Mouse (Mus musculus): ENCODE data around the gene Cxcl17. TPM values are rescaled to one million over a fixed set of nuclear protein-coding genes. Genes with fewer than 3 reads are reported as not detected.

Gene Cxcl17
- total RNA-seq, 2 experiments from 2014 or later: not detected

- DNase-seq: peak in 1 of 2 experiments; percentile 54
Measured at GRCm38 (mm10) chr7:25391856-25392453, 20.7 kb downstream of the Cxcl17 start.

- peak; percentile 73 for DNase-seq
Measured at GRCm38 (mm10) chr7:25390986-25391385, 21.7 kb downstream of the Cxcl17 start.

DNA sequence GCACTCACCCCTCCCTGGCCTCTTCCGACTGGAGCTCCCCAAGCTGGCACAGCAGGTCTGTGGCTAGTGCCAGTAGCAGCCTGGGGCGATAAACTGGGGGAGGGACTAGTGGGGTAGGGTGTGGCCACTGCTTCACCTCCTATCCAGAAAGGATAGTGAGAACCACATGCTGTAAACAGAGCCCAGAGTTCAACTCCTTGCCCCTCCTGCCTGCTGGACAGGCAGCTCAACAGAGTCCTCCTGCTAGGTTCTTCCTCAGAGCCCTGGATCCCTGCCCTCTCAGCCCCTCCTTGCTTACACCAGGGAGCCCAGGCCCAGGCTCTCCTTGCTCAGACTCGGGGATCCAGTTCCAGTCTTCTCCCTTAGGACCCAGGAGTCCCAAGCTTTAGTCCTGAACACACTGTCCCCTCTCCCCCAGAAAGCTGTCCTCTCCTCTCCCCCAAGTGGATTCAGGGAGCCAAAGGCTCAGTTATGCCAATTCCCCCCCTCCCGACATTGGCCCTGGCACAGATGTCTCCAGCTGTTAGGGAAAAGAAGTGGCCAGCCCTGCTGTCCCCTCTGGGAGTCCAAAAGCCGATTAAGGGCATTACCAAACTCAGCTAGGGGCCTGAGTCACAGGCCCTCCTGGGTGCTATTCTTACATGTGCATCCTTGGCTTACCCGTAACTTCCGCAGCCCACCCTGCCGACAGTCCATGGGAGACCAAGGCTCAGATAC is 22.5 kb downstream of the Cxcl17 start:
- DNase-seq: peak; percentile 79 to 82

GRCm38 (mm10) chr7:25388916-25389315 is 23.8 kb downstream of the Cxcl17 start:
- DNase-seq: no peak

DNA sequence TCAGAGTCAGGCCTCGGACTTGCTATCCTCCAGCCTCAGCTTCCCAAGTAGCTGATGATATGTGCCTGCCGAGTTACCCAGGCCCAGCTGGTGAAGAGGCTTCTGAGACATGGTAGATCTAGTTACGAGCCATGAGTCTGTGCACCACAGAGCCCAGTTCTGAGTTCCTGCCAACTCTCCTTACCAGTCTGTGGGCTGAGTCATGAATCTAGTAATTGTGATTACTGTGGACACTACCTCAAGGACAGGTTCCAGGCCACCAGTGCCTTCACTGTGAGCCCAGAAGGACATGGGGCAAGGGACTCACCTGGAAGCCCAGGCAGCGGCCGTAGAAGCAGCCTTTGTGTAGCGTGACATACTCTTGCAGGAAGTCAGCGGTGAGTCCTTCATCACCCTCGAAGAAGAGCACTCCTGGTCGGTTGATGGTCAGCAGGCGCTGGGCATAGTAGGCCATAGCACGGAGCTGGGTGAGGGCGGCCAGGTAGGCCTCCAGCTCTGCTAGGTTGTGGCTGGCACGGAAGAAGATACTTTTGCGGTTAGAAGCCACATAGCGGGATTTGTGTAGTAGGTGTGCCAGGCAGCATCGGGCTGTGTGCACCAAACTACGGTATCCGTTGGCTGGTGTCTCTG is 24.8 kb downstream of the Cxcl17 start:
- peak; percentile 73 to 76 for DNase-seq

DNA sequence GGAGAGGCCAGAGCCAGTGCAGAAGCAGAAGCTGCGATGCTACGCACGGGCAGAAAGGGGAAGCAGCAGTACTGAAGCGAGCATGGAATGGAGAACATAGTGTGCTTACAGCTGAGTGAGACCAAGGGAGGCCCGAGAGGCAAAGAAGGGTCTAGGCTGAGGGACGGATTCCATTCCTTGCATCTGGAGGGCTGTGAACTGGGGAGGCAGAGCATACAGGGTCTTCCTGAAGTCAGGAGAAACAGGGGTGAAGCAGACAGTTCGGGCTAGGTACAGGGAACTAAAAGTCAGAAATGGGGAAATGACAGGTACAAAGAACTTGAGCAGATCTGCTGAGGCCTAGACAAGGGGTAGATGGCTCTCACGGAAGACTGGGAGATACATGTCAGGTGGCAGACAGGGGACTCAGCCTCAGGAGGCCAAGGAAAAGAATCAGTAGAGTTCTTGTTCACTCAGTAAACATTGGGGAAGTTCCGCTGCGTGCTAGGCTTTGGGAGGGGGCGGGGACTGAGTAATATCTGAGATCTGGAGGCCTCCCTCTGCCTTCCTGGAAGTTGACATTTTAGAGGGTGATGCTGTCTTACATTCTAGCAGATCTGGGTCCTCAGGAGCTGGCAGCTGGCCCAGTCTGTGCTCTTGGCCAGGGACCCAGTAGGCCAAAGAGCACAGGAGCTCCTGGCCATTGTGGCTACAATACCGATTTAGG is 26.7 kb downstream of the Cxcl17 start:
- DNase-seq: peak; percentile 93

DNA sequence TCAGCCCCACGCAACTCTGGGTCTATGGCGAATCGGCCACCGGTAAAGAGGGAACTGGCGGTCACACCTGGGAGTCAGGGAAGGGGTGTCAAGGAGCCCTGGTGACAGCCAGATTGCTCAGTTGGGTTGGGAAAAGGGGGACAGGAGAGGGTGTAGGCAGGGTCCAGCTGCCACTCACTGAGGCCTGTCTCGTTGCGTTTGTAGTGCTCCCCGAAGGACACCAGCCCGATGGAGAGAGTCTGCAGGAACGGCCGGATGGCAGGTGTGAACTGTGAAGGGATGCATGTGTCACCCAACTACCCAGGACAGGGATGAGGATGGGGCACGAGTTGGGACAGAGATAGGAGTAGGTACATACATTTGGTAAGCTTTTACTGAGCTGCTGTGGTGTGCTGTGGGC is 27.4 kb downstream of the Cxcl17 start:
- DNase-seq: no peak

DNA sequence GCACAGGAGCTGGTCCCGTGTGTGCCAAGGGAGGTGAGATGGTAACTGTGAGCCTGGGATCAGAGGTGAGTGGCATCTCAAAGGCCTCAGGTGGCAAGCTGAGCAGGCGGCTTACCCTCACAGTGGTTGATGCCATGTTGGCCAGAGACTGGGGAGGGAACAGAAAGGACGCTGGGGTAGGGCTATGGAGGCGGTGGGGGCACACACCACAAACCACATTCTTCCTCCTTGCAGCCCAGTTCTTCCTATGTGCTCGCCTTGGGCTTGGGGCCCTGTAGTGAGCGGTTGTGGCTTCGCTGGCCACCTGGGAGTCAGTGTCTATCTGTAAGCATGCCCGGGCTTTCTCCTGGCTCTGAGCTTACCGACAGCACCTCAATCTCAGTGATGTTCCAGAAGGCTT is 27.9 kb downstream of the Cxcl17 start:
- no peak for DNase-seq

GRCm38 (mm10) chr7:25384318-25384717 is 28.4 kb downstream of the Cxcl17 start:
- DNase-seq: no peak

DNA sequence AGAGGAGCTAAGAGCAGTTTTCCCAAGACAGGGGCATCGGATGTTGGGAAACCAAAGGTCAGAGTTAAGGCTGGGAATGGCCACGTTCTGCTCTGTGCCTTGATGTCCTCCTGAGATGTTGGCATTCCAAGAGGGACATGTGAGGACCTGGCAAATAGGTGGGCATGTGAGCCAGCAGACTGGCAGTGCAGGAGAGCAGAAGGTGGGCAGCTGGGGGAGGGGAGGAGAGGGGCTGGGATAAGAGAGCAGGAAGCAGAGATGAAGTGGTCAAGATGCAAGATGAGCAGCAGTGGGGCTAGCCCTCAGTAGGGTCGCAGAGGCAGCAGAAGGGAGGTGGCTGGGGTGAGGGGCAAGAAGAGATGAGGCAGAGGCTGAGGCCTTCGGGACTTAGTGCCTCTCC is 28.8 kb downstream of the Cxcl17 start:
- DNase-seq: no peak

- DNase-seq: no peak
Measured at GRCm38 (mm10) chr7:25383385-25383784, 29.3 kb downstream of the Cxcl17 start.

DNA sequence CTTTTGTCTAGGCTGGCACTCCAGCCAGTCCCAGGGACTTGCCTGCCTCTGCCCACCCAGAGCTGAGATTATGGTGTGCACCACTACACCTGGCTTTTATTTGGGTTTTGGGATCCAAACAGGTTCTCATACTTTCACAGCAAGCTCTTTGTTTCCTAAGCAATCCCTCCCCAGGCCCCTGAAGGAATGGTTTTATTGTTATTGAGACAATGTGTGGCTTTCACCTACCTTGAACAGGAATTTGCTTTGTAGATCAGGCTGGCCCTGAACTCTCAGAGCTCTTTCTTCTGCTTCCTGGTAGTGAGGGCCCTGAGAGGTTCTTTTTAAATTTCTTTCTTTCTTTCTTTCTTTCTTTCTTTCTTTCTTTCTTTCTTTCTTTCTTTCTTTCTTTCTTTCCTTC is 30.1 kb downstream of the Cxcl17 start:
- no peak for DNase-seq

DNA sequence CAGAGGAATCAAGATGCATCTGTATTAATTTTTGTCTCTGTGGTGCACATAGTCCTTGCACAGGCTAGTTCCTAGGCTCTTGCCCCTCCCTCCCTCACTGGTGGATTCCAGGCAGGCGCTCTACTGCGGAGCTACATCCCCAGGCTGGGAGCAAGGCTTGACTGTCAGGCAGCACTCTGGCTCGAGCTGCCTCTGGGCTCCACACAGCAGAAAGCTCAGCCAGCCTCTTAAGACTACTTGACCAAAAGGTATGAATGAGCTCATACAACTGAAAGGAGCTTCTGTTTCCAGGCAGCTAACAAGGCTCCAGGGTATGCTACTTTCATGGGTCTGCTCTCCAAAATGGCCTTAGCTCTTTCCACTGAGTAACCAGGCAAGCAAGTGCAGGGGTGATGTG is 31.4 kb downstream of the Cxcl17 start:
- no peak for DNase-seq

GRCm38 (mm10) chr7:25380392-25381283 is 32.0 kb downstream of the Cxcl17 start:
- no peak for DNase-seq

DNA sequence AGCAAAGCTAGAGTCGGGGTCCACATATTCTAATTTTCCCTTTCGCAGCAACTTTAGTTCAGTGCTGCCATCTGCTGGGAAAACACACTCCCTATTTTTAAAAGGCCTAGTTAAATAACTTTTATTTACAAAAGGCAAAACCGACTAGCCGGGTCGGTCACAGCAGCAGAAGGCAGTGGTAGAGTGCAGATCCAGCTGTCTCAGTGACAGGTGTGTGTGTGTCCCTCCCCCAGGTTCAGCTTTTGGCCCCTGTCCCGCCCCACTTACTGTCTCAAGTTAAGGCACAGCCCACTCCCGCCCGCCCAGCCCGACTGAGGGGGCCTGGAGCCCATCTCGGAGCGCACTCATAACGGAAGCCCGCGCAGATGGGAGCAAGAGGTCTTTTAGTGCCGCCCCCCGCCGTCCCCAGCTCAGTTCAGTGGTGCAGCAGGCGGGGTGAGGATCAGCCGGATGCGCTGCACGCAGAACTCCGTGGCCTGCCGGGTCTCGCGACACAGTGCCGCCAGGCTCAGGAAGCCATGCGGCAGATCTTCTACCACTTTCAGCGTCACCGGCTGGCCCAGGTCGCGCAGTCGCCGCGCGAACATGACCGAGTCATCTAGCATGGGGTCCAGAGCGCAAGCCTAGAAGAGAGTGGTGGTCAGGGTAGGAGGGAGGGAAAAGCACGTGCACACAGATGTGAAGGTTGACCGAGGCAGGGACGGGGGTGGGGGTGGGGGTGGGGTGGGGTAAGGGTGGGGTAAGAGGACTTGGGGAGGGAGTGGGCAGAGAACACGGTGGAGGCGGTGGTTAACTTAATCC is 32.9 kb downstream of the Cxcl17 start:
- peak; percentile 55 to 71 for DNase-seq

DNA sequence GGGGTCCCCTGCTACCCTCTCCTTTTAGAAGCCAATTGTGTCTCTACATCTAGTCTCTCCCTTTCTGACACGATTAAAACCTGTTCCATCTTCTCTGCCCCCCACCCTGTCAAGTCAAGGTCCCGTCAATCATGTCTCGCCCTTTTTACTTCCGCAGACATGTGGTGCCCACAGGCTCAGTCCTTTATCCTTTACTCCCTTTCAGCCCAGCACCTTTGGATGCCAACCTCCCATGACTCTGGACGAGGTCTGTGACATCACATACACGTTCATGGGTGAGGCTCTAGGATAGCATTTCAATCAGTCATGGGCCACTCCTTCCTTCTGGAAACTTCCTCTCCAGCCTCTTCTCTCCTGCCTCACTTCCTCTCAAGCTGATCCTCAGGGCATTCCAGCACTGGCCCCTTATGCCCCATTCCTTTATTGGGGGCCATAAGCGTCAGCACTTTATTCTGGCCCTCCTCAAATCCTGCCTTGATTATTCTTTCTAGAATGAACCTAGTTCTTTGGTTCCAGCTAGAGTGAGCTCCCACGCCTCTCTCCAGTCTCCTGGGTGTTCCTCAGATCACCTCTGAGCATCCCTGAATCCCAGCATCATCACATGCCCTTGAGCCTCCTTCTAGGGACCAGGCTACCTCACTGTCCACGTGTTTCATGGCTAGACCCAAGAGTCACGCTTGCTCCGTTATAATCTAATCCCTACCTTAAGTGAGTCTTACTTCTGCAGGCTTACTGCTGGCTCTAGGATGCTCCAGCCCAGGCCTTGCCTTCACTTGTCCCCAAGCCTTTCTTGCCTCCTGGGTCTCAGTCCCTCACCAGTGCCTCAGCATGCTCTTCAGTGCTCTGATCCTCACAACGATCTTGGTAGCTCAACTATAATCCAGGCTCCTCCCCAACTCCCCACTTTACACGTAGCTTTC is 34.2 kb downstream of the Cxcl17 start:
- DNase-seq: no peak

- DNase-seq: peak; percentile 72 to 75
Measured at GRCm38 (mm10) chr7:25377100-25377700, 35.5 kb downstream of the Cxcl17 start.

DNA sequence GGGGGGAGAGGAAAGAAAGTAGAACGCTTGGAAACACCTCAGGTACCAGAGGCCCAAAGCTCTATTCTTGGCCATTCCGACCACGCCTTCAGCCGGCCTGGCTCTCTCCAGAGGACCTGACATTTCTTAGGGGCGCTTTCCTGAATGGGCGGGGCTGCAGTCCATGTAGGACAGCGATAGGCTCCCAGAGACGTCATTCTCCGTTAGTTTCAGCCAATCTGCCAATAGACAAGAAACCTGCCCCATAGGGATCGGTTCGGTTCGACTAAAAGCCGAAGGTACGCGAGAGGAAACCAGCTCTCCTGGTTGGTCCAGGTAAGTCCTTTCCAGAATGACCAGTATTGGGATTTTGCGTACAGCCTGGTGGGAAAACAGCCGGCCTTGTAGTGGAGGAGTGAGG is 36.1 kb downstream of the Cxcl17 start:
- DNase-seq: peak; percentile 90 to 91

GRCm38 (mm10) chr7:25372441-25372840 is 40.2 kb downstream of the Cxcl17 start:
- no peak for DNase-seq
